Mouse (Mus musculus) limb, embryonic 14.5 days (tissue): ENCODE data around the gene Fbh1. TPM values are rescaled to one million over a fixed set of nuclear protein-coding genes. Genes with fewer than 3 reads are reported as not detected.

ENCODE experiments used
- ATAC-seq: fragments of 200-750 bp; cut with Nextera tagmentation; 2 replicates; pipeline ENCODE4 v1.8.0; 2017; ENCODE audit warnings: low read depth, moderate number of reproducible peaks, moderate TSS enrichment; ENCODE audit not compliant: low FRiP score
- DNase-seq: peaks from one replicate; pipeline ENCODE4 v3.0.0-alpha.2; 2015; ENCODE audit warnings: low spot score
- H3K27ac ChIP-seq: fragments of 300-500 bp; sonication (generic); replicated peaks from 2 replicates; pipeline ENCODE4 v1.5.1; 2014; ENCODE audit warnings: low read depth, mild to moderate bottlenecking, low read length, moderate library complexity, mixed read lengths
- H3K27me3 ChIP-seq: fragments of 300-500 bp; sonication (generic); 2 replicates; pipeline ENCODE4 v1.6.1; 2014; ENCODE audit warnings: low read length, mixed read lengths; ENCODE audit not compliant: control insufficient read depth, insufficient read depth
- H3K36me3 ChIP-seq: fragments of 300-500 bp; sonication (generic); 2 replicates; pipeline ENCODE4 v1.6.1; 2014; ENCODE audit warnings: mild to moderate bottlenecking, low read length, moderate library complexity, mixed read lengths; ENCODE audit not compliant: control insufficient read depth, insufficient read depth
- H3K4me1 ChIP-seq: fragments of 300-500 bp; sonication (generic); 2 replicates; pipeline ENCODE4 v1.6.1; 2014; ENCODE audit warnings: antibody characterized with exemption, low read length, mixed read lengths; ENCODE audit not compliant: control insufficient read depth, insufficient read depth
- H3K4me2 ChIP-seq: fragments of 300-500 bp; sonication (generic); replicated peaks from 2 replicates; pipeline ENCODE4 v1.6.1; 2014; ENCODE audit warnings: low read depth, mild to moderate bottlenecking, low read length, moderate library complexity; ENCODE audit not compliant: severe bottlenecking
- H3K4me3 ChIP-seq: fragments of 300-500 bp; sonication (generic); replicated peaks from 2 replicates; pipeline ENCODE4 v1.5.1; 2014; ENCODE audit warnings: low read length
- H3K9ac ChIP-seq: fragments of 300-500 bp; sonication (generic); 2 replicates; pipeline ENCODE4 v1.6.1; 2014; ENCODE audit warnings: mild to moderate bottlenecking, low read depth, low read length, moderate library complexity; ENCODE audit not compliant: severe bottlenecking
- H3K9me3 ChIP-seq: fragments of 300-500 bp; sonication (generic); 2 replicates; pipeline ENCODE4 v1.6.1; 2016; ENCODE audit warnings: low read length; ENCODE audit not compliant: control insufficient read depth
- POLR2A ChIP-seq: fragments of 200-500 bp; IDR thresholded peaks from 2 replicates; pipeline ENCODE4 v1.8.0; 2012; ENCODE audit warnings: inconsistent platforms, mild to moderate bottlenecking, moderate library complexity, borderline replicate concordance; ENCODE audit not compliant: insufficient read depth, insufficient read length; ENCODE audit errors: extremely low read depth
- WGBS: fragments of 180-500 bp; shearing (Covaris S2); extraction: QIAGEN DNeasy Blood & Tissue Kit; methylation state at CpG from one replicate; pipeline ENCODE4 v1.1.7; 2014; 5-methylcytosine and 5-hydroxymethylcytosine counted together
- polyA plus RNA-seq, 2 experiments: library from polyadenylated mRNA; depleted of rRNA in 1 of 2; stranded (reverse) in 1 of 2; unstranded in 1 of 2; fragments of >200 nt; fragmentation: Nextera tagmentation in 1 of 2; extraction: Ambion mirVana in 1 of 2; gene quantifications; 2 replicates each; pipeline versions ENCODE4 v1.2.1 to v1.2.3; 2012 to 2014

Gene Fbh1
- polyA plus RNA-seq, 2 experiments: 96.3 to 129 TPM

DNA sequence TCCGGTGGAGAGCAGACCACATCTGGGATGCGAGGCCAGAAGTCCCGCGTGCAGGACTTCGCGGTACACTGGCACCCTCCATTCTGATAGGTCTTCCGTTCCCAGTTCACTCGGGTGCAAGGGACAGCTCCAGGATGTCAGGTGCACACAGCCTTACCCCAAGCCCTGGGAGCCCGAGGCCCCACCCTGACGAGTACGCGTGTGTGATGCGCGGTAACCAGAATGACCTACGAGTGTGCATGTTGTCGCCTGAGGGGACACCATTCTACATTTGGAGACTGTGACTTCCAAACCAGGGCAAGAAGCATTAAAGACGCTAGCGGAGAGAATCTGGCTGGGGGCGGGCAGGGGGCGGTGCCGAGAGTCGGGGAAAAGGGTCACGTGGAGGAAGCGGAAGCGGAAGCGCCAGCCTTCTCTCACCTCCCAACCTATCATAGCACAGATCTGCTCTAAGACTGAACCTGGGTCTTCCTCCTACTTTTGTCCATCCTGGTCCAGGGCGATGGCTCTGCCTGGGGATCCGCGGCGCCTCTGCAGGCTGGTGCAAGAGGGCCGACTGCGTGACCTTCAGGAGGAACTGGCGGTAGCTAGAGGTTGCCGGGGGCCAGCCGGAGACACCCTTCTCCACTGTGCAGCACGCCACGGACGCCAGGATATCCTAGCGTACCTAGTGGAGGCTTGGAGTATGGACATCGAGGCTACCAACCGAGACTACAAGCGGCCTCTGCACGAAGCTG, 873 bp upstream of the Fbh1 start:
- peak overlapping the region; percentile 77 for H3K4me3 ChIP-seq
- H3K4me1 ChIP-seq: peaks cover 19% of the 10 kb centered on the region
- peaks cover 26% of the 10 kb centered on the region for H3K36me3 ChIP-seq
- no peaks in the 10 kb centered on the region for H3K27me3 ChIP-seq
- DNase-seq (peak; percentile 93), ATAC-seq (peak; percentile 89)
- no peaks in the 10 kb centered on the region for H3K9me3 ChIP-seq
- H3K4me2 ChIP-seq: peak overlapping the region; percentile 72
- no peak for TF ChIP-seq POLR2A
- peak overlapping the region; percentile 75 for H3K9ac ChIP-seq
- peak overlapping the region; percentile 89 for H3K27ac ChIP-seq
- under 1% methylated on average over 41 of the region's 43 CpGs for WGBS

DNA sequence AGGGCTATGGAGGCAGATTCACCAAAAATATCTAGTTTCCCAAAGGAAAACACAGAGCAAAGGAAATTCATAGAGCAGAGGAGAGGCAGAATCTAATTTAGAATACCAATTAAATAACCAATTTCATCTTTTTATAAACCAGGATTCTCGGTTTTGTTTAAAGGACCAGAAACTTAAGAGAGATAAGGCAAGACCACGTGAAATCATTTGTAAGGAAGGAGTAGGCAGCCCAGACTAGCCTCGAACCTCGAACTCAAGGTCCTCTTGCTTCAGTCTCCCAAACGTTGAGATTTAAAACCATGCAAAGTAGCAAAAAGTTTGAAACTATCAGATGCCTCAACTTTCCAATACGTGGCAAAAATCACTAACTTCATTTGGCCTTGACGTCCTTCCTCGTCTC, 967 bp downstream of the Fbh1 start:
- Histone ChIP-seq H3K9ac (peak overlapping the region; percentile 84; the same call in 1 of the 2 replicates), H3K27ac (no peak overlapping the region), H3K4me1 (peaks cover 19% of the 10 kb centered on the region), H3K9me3 (no peaks in the 10 kb centered on the region), H3K4me3 (peak overlapping the region; percentile 77), H3K4me2 (peak overlapping the region; percentile 53), H3K36me3 (peaks cover 9% of the 10 kb centered on the region), H3K27me3 (no peaks in the 10 kb centered on the region)
- no peak for TF ChIP-seq POLR2A
- 53% methylated on average over 8 of the region's 8 CpGs for WGBS
- ATAC-seq (no peak), DNase-seq (no peak)

DNA sequence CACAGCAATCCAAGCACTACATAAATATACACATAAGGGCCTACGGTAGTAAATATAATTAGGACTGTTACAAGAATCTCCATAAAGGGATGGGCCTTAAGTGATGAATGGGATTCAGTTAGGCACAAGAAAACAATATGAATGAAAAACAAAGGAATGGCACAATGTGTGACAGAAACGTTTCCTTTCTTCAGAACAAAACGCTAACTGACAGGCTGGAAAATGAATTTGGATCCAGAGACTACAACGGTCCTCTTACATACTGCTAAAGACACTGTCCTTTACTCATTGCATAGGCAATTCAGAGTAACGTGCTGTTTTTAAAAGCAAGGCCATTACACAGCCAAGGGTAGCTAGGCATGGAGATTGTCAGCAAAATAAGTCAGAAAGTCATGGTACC, 2.3 kb downstream of the Fbh1 start:
- Histone ChIP-seq H3K9ac (no peak overlapping the region), H3K27me3 (no peaks in the 10 kb centered on the region), H3K4me3 (no peak overlapping the region), H3K27ac (no peak overlapping the region), H3K4me1 (peaks cover 19% of the 10 kb centered on the region), H3K4me2 (no peak overlapping the region), H3K9me3 (no peaks in the 10 kb centered on the region), H3K36me3 (no peaks in the 10 kb centered on the region; the same call in 1 of the 2 replicates)
- WGBS: 87% methylated on average over 5 of the region's 5 CpGs
- TF ChIP-seq POLR2A: no peak
- ATAC-seq (no peak), DNase-seq (no peak)

DNA sequence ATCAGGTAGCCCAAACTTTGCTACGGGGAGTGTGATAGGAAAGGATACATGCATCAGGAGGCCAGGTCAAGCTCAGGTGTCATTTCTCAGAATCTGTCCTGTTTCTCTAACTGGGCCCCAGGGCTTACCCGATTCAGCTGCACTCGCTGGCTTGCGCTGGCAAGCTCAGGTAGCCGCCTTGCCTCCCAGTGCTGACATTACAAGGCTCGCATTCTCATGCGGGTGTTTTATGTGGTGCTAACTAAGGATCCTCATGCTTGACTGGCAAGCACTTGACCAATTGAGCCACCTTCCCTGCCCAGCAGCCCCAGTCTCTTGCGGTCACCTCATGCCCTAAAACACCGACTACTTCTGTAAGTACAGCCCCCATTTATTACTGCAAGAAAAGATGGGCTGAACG, 3.0 kb downstream of the Fbh1 start:
- no peak for TF ChIP-seq POLR2A
- ATAC-seq: no peak
- H3K36me3 ChIP-seq: peaks cover 5% of the 10 kb centered on the region

DNA sequence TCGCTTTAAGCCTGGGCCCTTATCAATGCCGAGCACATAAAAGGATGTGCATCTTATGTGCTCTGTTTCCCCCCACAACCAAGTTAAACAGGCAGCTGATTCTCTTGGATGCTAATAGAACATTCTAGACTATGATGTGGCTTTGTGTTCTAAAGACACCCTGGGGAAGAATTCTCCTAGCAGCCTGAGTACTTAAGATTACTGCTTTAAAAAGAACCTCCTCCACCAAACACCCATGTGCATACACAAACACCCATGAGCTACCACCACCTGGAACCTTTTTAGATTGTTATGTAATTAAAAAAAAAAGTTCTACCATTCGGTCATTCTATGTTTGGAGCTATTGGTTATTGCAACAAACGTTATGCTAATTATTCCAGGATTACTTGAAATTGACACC, 5.0 kb downstream of the Fbh1 start:
- no peak for ATAC-seq
- Histone ChIP-seq H3K9ac (no peak overlapping the region), H3K4me1 (peaks cover 8% of the 10 kb centered on the region), H3K36me3 (peaks cover 12% of the 10 kb centered on the region), H3K27me3 (no peaks in the 10 kb centered on the region), H3K4me3 (no peak overlapping the region), H3K4me2 (no peak overlapping the region), H3K9me3 (no peaks in the 10 kb centered on the region), H3K27ac (no peak overlapping the region)
- no peak for TF ChIP-seq POLR2A
- WGBS: 81% methylated on average over 4 of the region's 4 CpGs
- DNase-seq: no peak

More for the DNA sequence above, 3.0 kb downstream of the Fbh1 start:
- WGBS: 78% methylated on average over 10 of the region's 10 CpGs
- Histone ChIP-seq H3K4me3 (no peak overlapping the region), H3K4me2 (no peak overlapping the region), H3K27ac (no peak overlapping the region), H3K9me3 (no peaks in the 10 kb centered on the region), H3K9ac (no peak overlapping the region; the same call in 1 of the 2 replicates), H3K4me1 (peaks cover 14% of the 10 kb centered on the region), H3K27me3 (no peaks in the 10 kb centered on the region)
- no peak for DNase-seq

DNA sequence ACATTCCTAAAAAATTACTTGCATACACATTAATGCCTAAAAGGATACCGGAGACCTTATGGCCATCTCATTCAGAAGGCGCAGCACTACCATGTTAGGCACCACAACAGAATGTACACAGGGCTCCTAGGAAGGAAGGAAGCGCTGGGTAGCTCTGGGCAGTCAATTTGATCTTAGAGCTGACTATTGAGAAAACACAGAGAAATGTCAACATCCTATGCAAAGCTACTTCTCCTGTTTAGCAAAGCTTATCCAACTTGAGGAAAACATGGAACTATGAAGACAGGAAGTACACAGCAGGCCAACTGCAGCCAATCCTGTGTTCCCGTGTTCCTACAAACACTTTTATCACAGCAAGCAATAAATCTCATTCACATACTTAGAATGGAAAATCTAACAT, 5.7 kb downstream of the Fbh1 start:
- H3K4me1 ChIP-seq: peaks cover 8% of the 10 kb centered on the region
- H3K36me3 ChIP-seq: peaks cover 19% of the 10 kb centered on the region
- no peaks in the 10 kb centered on the region for H3K9me3 ChIP-seq
- no peaks in the 10 kb centered on the region for H3K27me3 ChIP-seq
- H3K27ac ChIP-seq: no peak overlapping the region
- no peak overlapping the region for H3K9ac ChIP-seq
- no peak overlapping the region for H3K4me3 ChIP-seq
- H3K4me2 ChIP-seq: no peak overlapping the region
- TF ChIP-seq POLR2A: no peak
- no peak for DNase-seq
- WGBS: 92% methylated on average over 4 of the region's 4 CpGs
- ATAC-seq: no peak
